Mouse (Mus musculus): Measurements from ENCODE around the gene Msi2.

- TF ChIP-seq CTCF (IDR thresholded peaks at IDR 0.05; ENCODE audit: extremely low read depth, insufficient read depth, insufficient read length, insufficient replicate concordance) (no peak), POLR2A (IDR thresholded peaks at IDR 0.05; ENCODE audit: low read depth, low read length) (no peak)
Measured at GRCm38 (mm10) chr11:88400235-88400634, 318.1 kb downstream of the Msi2 start.
